Mouse (Mus musculus): ENCODE measurements at regions not wholly inside any gene's neighbourhood (a gene's known extent, or its start where the extent isn't known, plus 50 kb on each side); places are given as distances from the start of the nearest gene placed in this dataset.

- Histone ChIP-seq H3K36me3 (ENCODE audit: control insufficient read depth, insufficient read depth, low read length, poor library complexity, severe bottlenecking) (no peaks in the 10 kb centered on the region), H3K27ac (ENCODE audit: insufficient read depth, low read depth, low read length, poor library complexity, severe bottlenecking) (no peak overlapping the region), H3K9ac (ENCODE audit: insufficient read depth, low read depth, low read length, poor library complexity, severe bottlenecking) (no peak overlapping the region), H3K4me3 (ENCODE audit: insufficient read depth in 1 of 2, low read depth in 1 of 2, low read length in 2 of 2, poor library complexity in 1 of 2, severe bottlenecking in 1 of 2) (no peak overlapping the region), H3K9me3 (ENCODE audit: control insufficient read depth, insufficient read depth, low read depth, low read length) (no peaks in the 10 kb centered on the region), H3K4me1 (ENCODE audit: control insufficient read depth in 2 of 2, insufficient read depth in 2 of 2, low read length in 2 of 2, poor library complexity in 1 of 2) (peaks cover 0 to 9% of the 10 kb centered on the region in 2 experiments; a peak in 1 of 4 replicates)
- in situ Hi-C loops (cut with MboI; ENCODE audit: low sequenced_read_pairs in 2 of 2, unreplicated experiment in 2 of 2): no loop called here
- TF ChIP-seq MAFK (IDR thresholded peaks at IDR 0.05; ENCODE audit: insufficient read depth, low read depth, low read length) (no peak), CHD2 (IDR thresholded peaks at IDR 0.05; ENCODE audit: low read depth, low read length) (no peak), ZC3H11A (IDR thresholded peaks at IDR 0.05; ENCODE audit: borderline replicate concordance, low read depth, low read length) (peak; percentile 40), HCFC1 (IDR thresholded peaks at IDR 0.05; ENCODE audit: borderline replicate concordance, insufficient read depth, low read length) (no peak), ZNF384 (IDR thresholded peaks at IDR 0.05; ENCODE audit: low read depth, low read length) (no peak)
- no peak for DNase-seq (ENCODE audit: low read depth, low spot score)
Observed at GRCm38 (mm10) chrX:57923836-57924235, 98.7 kb upstream of the Zic3 start.

- Histone ChIP-seq H3K4me3 (ENCODE audit: insufficient read depth in 1 of 2, low read depth in 1 of 2, low read length in 2 of 2, poor library complexity in 1 of 2, severe bottlenecking in 1 of 2) (no peak overlapping the region), H3K9me3 (ENCODE audit: control insufficient read depth, insufficient read depth, low read depth, low read length) (no peaks in the 10 kb centered on the region), H3K4me1 (ENCODE audit: control insufficient read depth in 2 of 2, insufficient read depth in 2 of 2, low read length in 2 of 2, poor library complexity in 1 of 2) (no peaks in the 10 kb centered on the region), H3K36me3 (ENCODE audit: control insufficient read depth, insufficient read depth, low read length, poor library complexity, severe bottlenecking) (no peaks in the 10 kb centered on the region), H3K9ac (ENCODE audit: insufficient read depth, low read depth, low read length, poor library complexity, severe bottlenecking) (no peak overlapping the region), H3K27ac (ENCODE audit: insufficient read depth, low read depth, low read length, poor library complexity, severe bottlenecking) (no peak overlapping the region)
- no peak for DNase-seq (ENCODE audit: low read depth, low spot score)
- in situ Hi-C loops (cut with MboI; ENCODE audit: low sequenced_read_pairs in 2 of 2, unreplicated experiment in 2 of 2): loop anchor here in 1 of 2 experiments (25.0 kb wide), 1 partner anchor 452 kb away; no protein-coding TSS in a partner anchor
- no peak for TF ChIP-seq ZC3H11A (IDR thresholded peaks at IDR 0.05; ENCODE audit: borderline replicate concordance, low read depth, low read length)
- TF ChIP-seq MAFK (IDR thresholded peaks at IDR 0.05; ENCODE audit: insufficient read depth, low read depth, low read length): peak; percentile 72
Observed at GRCm38 (mm10) chrX:57935621-57936020, 86.9 kb upstream of the Zic3 start.

GRCm38 (mm10) chrX:57938248-57938836, 84.2 kb upstream of the Zic3 start:
- no peaks in the 10 kb centered on the region for H3K36me3 ChIP-seq (ENCODE audit: control insufficient read depth, insufficient read depth, low read length, poor library complexity, severe bottlenecking)
- H3K27ac ChIP-seq (ENCODE audit: insufficient read depth, low read depth, low read length, poor library complexity, severe bottlenecking): no peak overlapping the region
- no peak for DNase-seq (ENCODE audit: low read depth, low spot score)
- H3K9me3 ChIP-seq (ENCODE audit: control insufficient read depth, insufficient read depth, low read depth, low read length): no peaks in the 10 kb centered on the region
- no peak overlapping the region for H3K4me3 ChIP-seq (ENCODE audit: insufficient read depth in 1 of 2, low read depth in 1 of 2, low read length in 2 of 2, poor library complexity in 1 of 2, severe bottlenecking in 1 of 2)
- TF ChIP-seq HCFC1 (IDR thresholded peaks at IDR 0.05; ENCODE audit: borderline replicate concordance, insufficient read depth, low read length) (no peak), MAFK (IDR thresholded peaks at IDR 0.05; ENCODE audit: insufficient read depth, low read depth, low read length) (no peak), CHD2 (IDR thresholded peaks at IDR 0.05; ENCODE audit: low read depth, low read length) (no peak), ZNF384 (IDR thresholded peaks at IDR 0.05; ENCODE audit: low read depth, low read length) (no peak), ZC3H11A (IDR thresholded peaks at IDR 0.05; ENCODE audit: borderline replicate concordance, low read depth, low read length) (no peak)
- in situ Hi-C loops (cut with MboI; ENCODE audit: low sequenced_read_pairs in 2 of 2, unreplicated experiment in 2 of 2): loop anchor here in 1 of 2 experiments (25.0 kb wide), 1 partner anchor 449 kb away; no protein-coding TSS in a partner anchor
- H3K4me1 ChIP-seq (ENCODE audit: control insufficient read depth in 2 of 2, insufficient read depth in 2 of 2, low read length in 2 of 2, poor library complexity in 1 of 2): no peaks in the 10 kb centered on the region
- H3K9ac ChIP-seq (ENCODE audit: insufficient read depth, low read depth, low read length, poor library complexity, severe bottlenecking): no peak overlapping the region

- Histone ChIP-seq H3K36me3 (ENCODE audit: control insufficient read depth, insufficient read depth, low read length, poor library complexity, severe bottlenecking) (no peaks in the 10 kb centered on the region), H3K4me3 (ENCODE audit: insufficient read depth in 1 of 2, low read depth in 1 of 2, low read length in 2 of 2, poor library complexity in 1 of 2, severe bottlenecking in 1 of 2) (no peak overlapping the region), H3K9me3 (ENCODE audit: control insufficient read depth, insufficient read depth, low read depth, low read length) (no peaks in the 10 kb centered on the region), H3K4me1 (ENCODE audit: control insufficient read depth in 2 of 2, insufficient read depth in 2 of 2, low read length in 2 of 2, poor library complexity in 1 of 2) (no peaks in the 10 kb centered on the region), H3K27ac (ENCODE audit: insufficient read depth, low read depth, low read length, poor library complexity, severe bottlenecking) (no peak overlapping the region), H3K9ac (ENCODE audit: insufficient read depth, low read depth, low read length, poor library complexity, severe bottlenecking) (no peak overlapping the region)
- no peak for DNase-seq (ENCODE audit: low read depth, low spot score)
- in situ Hi-C loops (cut with MboI; ENCODE audit: low sequenced_read_pairs in 2 of 2, unreplicated experiment in 2 of 2): no loop called here
- no peak for TF ChIP-seq HCFC1 (IDR thresholded peaks at IDR 0.05; ENCODE audit: borderline replicate concordance, insufficient read depth, low read length)
- TF ChIP-seq CHD2 (IDR thresholded peaks at IDR 0.05; ENCODE audit: low read depth, low read length): no peak
- no peak for TF ChIP-seq ZC3H11A (IDR thresholded peaks at IDR 0.05; ENCODE audit: borderline replicate concordance, low read depth, low read length)
- no peak for TF ChIP-seq ZNF384 (IDR thresholded peaks at IDR 0.05; ENCODE audit: low read depth, low read length)
- no peak for TF ChIP-seq MAFK (IDR thresholded peaks at IDR 0.05; ENCODE audit: insufficient read depth, low read depth, low read length)
Observed at GRCm38 (mm10) chrX:57950896-57951295, 71.6 kb upstream of the Zic3 start.

GRCm38 (mm10) chrX:57951301-57951700, 71.2 kb upstream of the Zic3 start:
- in situ Hi-C loops (cut with MboI; ENCODE audit: low sequenced_read_pairs in 2 of 2, unreplicated experiment in 2 of 2): no loop called here
- no peaks in the 10 kb centered on the region for H3K4me1 ChIP-seq (ENCODE audit: control insufficient read depth in 2 of 2, insufficient read depth in 2 of 2, low read length in 2 of 2, poor library complexity in 1 of 2)
- no peak for TF ChIP-seq HCFC1 (IDR thresholded peaks at IDR 0.05; ENCODE audit: borderline replicate concordance, insufficient read depth, low read length)
- no peak for TF ChIP-seq MAFK (IDR thresholded peaks at IDR 0.05; ENCODE audit: insufficient read depth, low read depth, low read length)
- no peak for TF ChIP-seq ZC3H11A (IDR thresholded peaks at IDR 0.05; ENCODE audit: borderline replicate concordance, low read depth, low read length)
- no peak for TF ChIP-seq CHD2 (IDR thresholded peaks at IDR 0.05; ENCODE audit: low read depth, low read length)
- no peak for TF ChIP-seq ZNF384 (IDR thresholded peaks at IDR 0.05; ENCODE audit: low read depth, low read length)

More at GRCm38 (mm10) chrX:57951301-57951700, 71.2 kb upstream of the Zic3 start:
- H3K4me3 ChIP-seq (ENCODE audit: insufficient read depth in 1 of 2, low read depth in 1 of 2, low read length in 2 of 2, poor library complexity in 1 of 2, severe bottlenecking in 1 of 2): no peak overlapping the region
- H3K36me3 ChIP-seq (ENCODE audit: control insufficient read depth, insufficient read depth, low read length, poor library complexity, severe bottlenecking): no peaks in the 10 kb centered on the region
- no peaks in the 10 kb centered on the region for H3K9me3 ChIP-seq (ENCODE audit: control insufficient read depth, insufficient read depth, low read depth, low read length)
- H3K9ac ChIP-seq (ENCODE audit: insufficient read depth, low read depth, low read length, poor library complexity, severe bottlenecking): no peak overlapping the region
- H3K27ac ChIP-seq (ENCODE audit: insufficient read depth, low read depth, low read length, poor library complexity, severe bottlenecking): no peak overlapping the region
- DNase-seq (ENCODE audit: low read depth, low spot score): peak; percentile 11

Measured in ES-E14 (cell line).